Mouse (Mus musculus): ENCODE measurements around the gene Tmed10. TPM values are rescaled to one million over a fixed set of nuclear protein-coding genes. Genes with fewer than 3 reads are reported as not detected.

Tmed10 gene
- polyA plus RNA-seq, 1 experiment, result 162 TPM

GRCm38 (mm10) chr12:85372068-85372665, 2.5 kb downstream of the Tmed10 start:
- no peak for TF ChIP-seq POLR2A (IDR thresholded peaks at IDR 0.05; ENCODE audit: borderline replicate concordance, extremely low read depth, insufficient read depth, insufficient read length, poor library complexity, severe bottlenecking)
- no peak for TF ChIP-seq CTCF (IDR thresholded peaks at IDR 0.05; ENCODE audit: borderline replicate concordance, extremely low read depth, insufficient read depth, insufficient read length)
- no peak for DNase-seq (ENCODE audit: low read depth)

- TF ChIP-seq POLR2A (IDR thresholded peaks at IDR 0.05; ENCODE audit: borderline replicate concordance, extremely low read depth, insufficient read depth, insufficient read length, poor library complexity, severe bottlenecking) (no peak), CTCF (IDR thresholded peaks at IDR 0.05; ENCODE audit: borderline replicate concordance, extremely low read depth, insufficient read depth, insufficient read length) (no peak)
- DNase-seq (ENCODE audit: low read depth), result no peak
Measured at GRCm38 (mm10) chr12:85368441-85369063, 6.1 kb downstream of the Tmed10 start.

- DNase-seq (ENCODE audit: low read depth), result peak; percentile 57
- TF ChIP-seq CTCF (IDR thresholded peaks at IDR 0.05; ENCODE audit: borderline replicate concordance, extremely low read depth, insufficient read depth, insufficient read length) (no peak), POLR2A (IDR thresholded peaks at IDR 0.05; ENCODE audit: borderline replicate concordance, extremely low read depth, insufficient read depth, insufficient read length, poor library complexity, severe bottlenecking) (no peak)
Measured at GRCm38 (mm10) chr12:85366271-85366670, 8.4 kb downstream of the Tmed10 start.

GRCm38 (mm10) chr12:85362510-85362909, 12.1 kb downstream of the Tmed10 start:
- TF ChIP-seq CTCF (IDR thresholded peaks at IDR 0.05; ENCODE audit: borderline replicate concordance, extremely low read depth, insufficient read depth, insufficient read length), result no peak
- TF ChIP-seq POLR2A (IDR thresholded peaks at IDR 0.05; ENCODE audit: borderline replicate concordance, extremely low read depth, insufficient read depth, insufficient read length, poor library complexity, severe bottlenecking), result no peak
- no peak for DNase-seq (ENCODE audit: low read depth)

- TF ChIP-seq CTCF (IDR thresholded peaks at IDR 0.05; ENCODE audit: borderline replicate concordance, extremely low read depth, insufficient read depth, insufficient read length), result no peak
- no peak for TF ChIP-seq POLR2A (IDR thresholded peaks at IDR 0.05; ENCODE audit: borderline replicate concordance, extremely low read depth, insufficient read depth, insufficient read length, poor library complexity, severe bottlenecking)
Measured at GRCm38 (mm10) chr12:85361580-85361979, 13.1 kb downstream of the Tmed10 start.

GRCm38 (mm10) chr12:85361165-85361564, 13.5 kb downstream of the Tmed10 start:
- TF ChIP-seq POLR2A (IDR thresholded peaks at IDR 0.05; ENCODE audit: borderline replicate concordance, extremely low read depth, insufficient read depth, insufficient read length, poor library complexity, severe bottlenecking) (no peak), CTCF (IDR thresholded peaks at IDR 0.05; ENCODE audit: borderline replicate concordance, extremely low read depth, insufficient read depth, insufficient read length) (no peak)
- DNase-seq (ENCODE audit: low read depth), result no peak

More at GRCm38 (mm10) chr12:85361580-85361979, 13.1 kb downstream of the Tmed10 start:
- DNase-seq (ENCODE audit: low read depth), result no peak

- no peak for DNase-seq (ENCODE audit: low read depth)
- TF ChIP-seq CTCF (IDR thresholded peaks at IDR 0.05; ENCODE audit: borderline replicate concordance, extremely low read depth, insufficient read depth, insufficient read length), result no peak
- no peak for TF ChIP-seq POLR2A (IDR thresholded peaks at IDR 0.05; ENCODE audit: borderline replicate concordance, extremely low read depth, insufficient read depth, insufficient read length, poor library complexity, severe bottlenecking)
Measured at GRCm38 (mm10) chr12:85354061-85354460, 20.6 kb downstream of the Tmed10 start.

GRCm38 (mm10) chr12:85350407-85351232, 24.0 kb downstream of the Tmed10 start:
- peak; percentile 90 for DNase-seq (ENCODE audit: low read depth)

GRCm38 (mm10) chr12:85348338-85348737, 26.3 kb downstream of the Tmed10 start:
- no peak for DNase-seq (ENCODE audit: low read depth)
- TF ChIP-seq POLR2A (IDR thresholded peaks at IDR 0.05; ENCODE audit: borderline replicate concordance, extremely low read depth, insufficient read depth, insufficient read length, poor library complexity, severe bottlenecking) (no peak), CTCF (IDR thresholded peaks at IDR 0.05; ENCODE audit: borderline replicate concordance, extremely low read depth, insufficient read depth, insufficient read length) (no peak)

More at GRCm38 (mm10) chr12:85350407-85351232, 24.0 kb downstream of the Tmed10 start:
- TF ChIP-seq POLR2A (IDR thresholded peaks at IDR 0.05; ENCODE audit: borderline replicate concordance, extremely low read depth, insufficient read depth, insufficient read length, poor library complexity, severe bottlenecking) (no peak), CTCF (IDR thresholded peaks at IDR 0.05; ENCODE audit: borderline replicate concordance, extremely low read depth, insufficient read depth, insufficient read length) (no peak)

GRCm38 (mm10) chr12:85347196-85347595, 27.5 kb downstream of the Tmed10 start:
- TF ChIP-seq CTCF (IDR thresholded peaks at IDR 0.05; ENCODE audit: borderline replicate concordance, extremely low read depth, insufficient read depth, insufficient read length) (no peak), POLR2A (IDR thresholded peaks at IDR 0.05; ENCODE audit: borderline replicate concordance, extremely low read depth, insufficient read depth, insufficient read length, poor library complexity, severe bottlenecking) (no peak)
- no peak for DNase-seq (ENCODE audit: low read depth)

- TF ChIP-seq CTCF (IDR thresholded peaks at IDR 0.05; ENCODE audit: borderline replicate concordance, extremely low read depth, insufficient read depth, insufficient read length) (peak; percentile 37; the same call in 1 of the 2 replicates), POLR2A (IDR thresholded peaks at IDR 0.05; ENCODE audit: borderline replicate concordance, extremely low read depth, insufficient read depth, insufficient read length, poor library complexity, severe bottlenecking) (no peak)
- DNase-seq (ENCODE audit: low read depth), result peak; percentile 85
Measured at GRCm38 (mm10) chr12:85346374-85346773, 28.3 kb downstream of the Tmed10 start.
